Mouse (Mus musculus): ENCODE measurements at regions not wholly inside any gene's neighbourhood (a gene's known extent, or its start where the extent isn't known, plus 50 kb on each side); places are given as distances from the start of the nearest gene placed in this dataset.
A peak's percentile ranks its signal among the peaks of the same experiment; 100 is the strongest.
"Not testable (repeated sequence)": the region's sequence is repeated elsewhere in the genome, so short reads cannot be mapped to it uniquely, and the experiment has no call there.

DNA sequence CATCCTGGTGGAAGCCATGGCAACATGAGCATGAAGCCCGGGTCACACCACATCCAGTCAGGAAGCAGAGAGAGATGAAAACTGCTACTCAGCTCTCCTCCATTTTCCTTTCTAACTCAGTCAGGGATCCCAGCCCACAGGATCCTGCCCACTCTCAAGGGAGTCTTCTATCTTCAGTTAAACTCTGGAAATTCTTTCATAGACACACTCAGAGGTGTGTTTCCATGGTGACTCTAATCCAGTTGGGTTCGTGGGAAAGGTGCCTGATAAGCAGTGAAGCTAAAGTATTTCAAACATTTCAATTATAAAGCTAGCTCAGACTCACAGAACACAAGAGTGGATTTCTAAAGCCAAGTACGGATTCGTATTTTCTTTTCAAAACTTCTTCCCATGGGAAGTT is 120.0 kb upstream of the Stt3b start:
- ATAC-seq (ENCODE audit: low FRiP score) = no peak
- no peaks in the 10 kb centered on the region for H3K9me3 ChIP-seq
- H3K9ac ChIP-seq = no peak overlapping the region
- no peak overlapping the region for H3K4me2 ChIP-seq
- no peak overlapping the region for H3K27ac ChIP-seq
- no peak overlapping the region for H3K4me3 ChIP-seq
- no peaks in the 10 kb centered on the region for H3K36me3 ChIP-seq
- no peaks in the 10 kb centered on the region for H3K4me1 ChIP-seq (replicated peaks)
- 69% methylated on average over 4 of the region's 4 CpGs for WGBS
- H3K27me3 ChIP-seq = no peaks in the 10 kb centered on the region

- Histone ChIP-seq H3K4me1 (replicated peaks) (no peaks in the 10 kb centered on the region), H3K36me3 (no peaks in the 10 kb centered on the region)
- 30% methylated on average over 5 of the region's 5 CpGs for WGBS
These were observed 124.5 kb upstream of the Stt3b start for GRCm38 (mm10) chr9:115434696-115435095.

DNA sequence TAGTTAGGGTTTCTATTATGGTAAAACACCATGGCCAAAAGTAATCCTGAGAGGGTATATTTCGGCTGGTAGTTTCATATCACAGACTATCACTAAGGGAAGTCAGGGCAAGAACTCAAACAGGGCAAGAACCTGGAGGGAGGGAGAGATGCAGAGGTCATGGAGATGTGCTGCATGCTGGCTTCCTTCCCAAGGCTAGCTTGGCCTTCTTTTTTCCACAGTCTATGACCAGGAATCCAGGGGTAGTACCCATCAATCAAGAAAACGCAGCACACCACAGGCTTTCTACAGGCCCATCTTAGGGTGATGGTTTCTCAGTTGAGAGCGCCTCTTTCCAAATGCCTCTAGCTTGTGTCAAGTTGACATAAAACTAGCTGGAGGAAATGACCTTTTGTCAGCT is 126.1 kb upstream of the Stt3b start:
- WGBS = 87% methylated on average over 3 of the region's 3 CpGs
- H3K4me3 ChIP-seq = no peak overlapping the region
- H3K4me2 ChIP-seq = no peak overlapping the region
- H3K9ac ChIP-seq = no peak overlapping the region
- ATAC-seq (ENCODE audit: low FRiP score) = no peak
- no peak overlapping the region for H3K27ac ChIP-seq
- no peaks in the 10 kb centered on the region for H3K36me3 ChIP-seq
- peaks cover 12% of the 10 kb centered on the region; the same call in 1 of the 2 replicates for H3K9me3 ChIP-seq
- no peaks in the 10 kb centered on the region for H3K27me3 ChIP-seq
- no peaks in the 10 kb centered on the region for H3K4me1 ChIP-seq (replicated peaks)

More at GRCm38 (mm10) chr9:115434696-115435095, 124.5 kb upstream of the Stt3b start:
- H3K9ac ChIP-seq = no peak overlapping the region
- no peak overlapping the region for H3K4me3 ChIP-seq
- H3K27me3 ChIP-seq = no peaks in the 10 kb centered on the region
- H3K4me2 ChIP-seq = no peak overlapping the region
- no peak overlapping the region for H3K27ac ChIP-seq
- no peak for ATAC-seq (ENCODE audit: low FRiP score)
- H3K9me3 ChIP-seq = peaks cover 12% of the 10 kb centered on the region; the same call in 1 of the 2 replicates

DNA sequence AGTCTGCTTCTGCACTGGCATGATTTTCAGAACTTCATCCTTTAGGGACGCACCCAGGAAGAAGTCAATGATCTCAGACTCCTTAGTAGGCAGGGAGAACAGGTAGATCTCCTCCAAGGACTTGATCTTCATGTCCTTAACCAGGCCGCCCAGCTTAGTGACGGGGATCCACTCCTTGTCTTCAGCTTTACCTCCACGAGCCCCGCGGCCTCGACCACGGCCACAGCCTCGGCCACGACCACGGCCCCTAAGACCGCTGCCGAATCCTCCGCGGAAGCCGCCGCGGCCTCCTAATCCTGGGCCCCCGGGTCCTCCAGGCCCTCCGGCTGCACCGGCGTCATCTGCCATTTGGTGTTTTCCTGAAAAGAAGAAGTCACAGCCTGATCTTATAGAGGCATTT is 128.0 kb upstream of the Stt3b start:
- H3K4me3 ChIP-seq; H3K36me3 ChIP-seq; ATAC-seq (ENCODE audit: low FRiP score); H3K27ac ChIP-seq; H3K27me3 ChIP-seq; H3K4me1 ChIP-seq (replicated peaks); H3K4me2 ChIP-seq; H3K9ac ChIP-seq: not testable (repeated sequence)
- 96% methylated on average over 22 of the region's 22 CpGs for WGBS
- peaks cover 12% of the 10 kb centered on the region; the same call in 1 of the 2 replicates for H3K9me3 ChIP-seq

GRCm38 (mm10) chr9:115446681-115447080 is 136.5 kb upstream of the Stt3b start:
- H3K4me3 ChIP-seq = no peak overlapping the region
- H3K4me2 ChIP-seq = no peak overlapping the region
- no peaks in the 10 kb centered on the region for H3K9me3 ChIP-seq
- WGBS = 86% methylated on average over 11 of the region's 11 CpGs
- H3K27me3 ChIP-seq = no peaks in the 10 kb centered on the region
- no peak for ATAC-seq (ENCODE audit: low FRiP score)
- no peak overlapping the region for H3K9ac ChIP-seq
- H3K36me3 ChIP-seq = no peaks in the 10 kb centered on the region
- 0 out of 2 replicates have a peak, but pooled peaks cover 3% of the 10 kb centered on the region for H3K4me1 ChIP-seq (replicated peaks)
- no peak overlapping the region for H3K27ac ChIP-seq

DNA sequence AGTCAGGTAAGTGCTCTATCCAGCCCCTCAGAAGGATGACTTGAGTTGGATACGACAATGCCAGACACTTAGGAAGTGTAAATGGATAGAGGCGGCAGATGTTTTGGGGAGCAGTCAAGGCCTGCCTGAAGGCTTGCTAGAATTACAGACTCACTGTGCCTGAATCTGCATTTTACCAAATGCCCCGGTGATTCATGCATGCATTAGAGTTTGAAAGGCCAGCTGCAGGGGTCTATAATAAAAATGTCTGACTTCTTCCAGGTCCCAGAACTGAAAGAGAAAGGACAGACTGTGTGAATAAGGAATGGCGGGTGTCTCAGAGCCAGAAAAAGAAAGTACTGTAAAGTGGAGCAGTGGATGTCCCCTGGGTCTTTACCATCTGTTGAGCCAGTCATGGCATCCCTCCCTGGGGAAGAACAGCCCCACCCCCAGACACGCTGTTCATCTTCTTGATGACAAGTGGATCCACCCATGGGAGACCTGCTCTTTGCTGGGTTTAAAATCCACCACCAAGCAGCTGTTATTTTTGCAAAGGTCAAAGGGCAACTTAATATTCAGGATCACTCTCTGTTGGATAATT is 140.6 kb upstream of the Stt3b start:
- WGBS = 60% methylated on average over 5 of the region's 5 CpGs
- Histone ChIP-seq H3K4me2 (no peak overlapping the region), H3K9ac (no peak overlapping the region), H3K4me1 (replicated peaks) (0 out of 2 replicates have a peak, but pooled peaks cover 3% of the 10 kb centered on the region), H3K4me3 (no peak overlapping the region), H3K9me3 (no peaks in the 10 kb centered on the region), H3K36me3 (no peaks in the 10 kb centered on the region), H3K27ac (no peak overlapping the region), H3K27me3 (no peaks in the 10 kb centered on the region)
- no peak for ATAC-seq (ENCODE audit: low FRiP score)

- Histone ChIP-seq H3K27ac (no peak overlapping the region), H3K4me2 (no peak overlapping the region), H3K9me3 (no peaks in the 10 kb centered on the region), H3K27me3 (no peaks in the 10 kb centered on the region), H3K9ac (no peak overlapping the region), H3K4me1 (replicated peaks) (peaks cover 20% of the 10 kb centered on the region), H3K4me3 (no peak overlapping the region), H3K36me3 (no peaks in the 10 kb centered on the region)
- no peak for ATAC-seq (ENCODE audit: low FRiP score)
- WGBS = 60% methylated on average over 7 of the region's 7 CpGs
These were observed 144.6 kb upstream of the Stt3b start for GRCm38 (mm10) chr9:115454771-115455170.

DNA sequence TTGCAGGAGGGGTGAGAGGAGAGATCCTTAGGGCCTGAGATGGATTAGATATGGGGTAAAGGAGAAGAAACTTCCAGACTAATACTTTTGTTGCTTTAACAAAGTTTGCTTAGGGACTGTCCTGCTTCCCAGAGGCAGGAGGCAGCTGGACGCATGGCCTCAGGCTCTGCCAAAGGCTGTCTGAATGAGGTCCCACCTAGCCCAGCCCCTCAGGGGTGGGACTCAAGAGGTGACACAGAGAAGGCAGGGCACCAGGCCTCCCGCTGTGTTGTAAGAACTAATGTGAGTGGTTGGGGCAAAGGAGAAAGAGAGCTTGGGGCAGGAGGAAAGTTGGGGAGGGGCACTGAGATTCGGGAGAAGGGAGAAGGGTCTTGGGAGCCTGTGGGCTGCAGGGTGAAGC is 145.9 kb upstream of the Stt3b start:
- Histone ChIP-seq H3K4me3 (no peak overlapping the region), H3K4me1 (replicated peaks) (peaks cover 17% of the 10 kb centered on the region), H3K9ac (no peak overlapping the region), H3K27me3 (no peaks in the 10 kb centered on the region), H3K27ac (no peak overlapping the region), H3K9me3 (no peaks in the 10 kb centered on the region), H3K4me2 (no peak overlapping the region), H3K36me3 (no peaks in the 10 kb centered on the region)
- no peak for ATAC-seq (ENCODE audit: low FRiP score)
- 32% methylated on average over 3 of the region's 3 CpGs for whole genome bisulfite sequencing

DNA sequence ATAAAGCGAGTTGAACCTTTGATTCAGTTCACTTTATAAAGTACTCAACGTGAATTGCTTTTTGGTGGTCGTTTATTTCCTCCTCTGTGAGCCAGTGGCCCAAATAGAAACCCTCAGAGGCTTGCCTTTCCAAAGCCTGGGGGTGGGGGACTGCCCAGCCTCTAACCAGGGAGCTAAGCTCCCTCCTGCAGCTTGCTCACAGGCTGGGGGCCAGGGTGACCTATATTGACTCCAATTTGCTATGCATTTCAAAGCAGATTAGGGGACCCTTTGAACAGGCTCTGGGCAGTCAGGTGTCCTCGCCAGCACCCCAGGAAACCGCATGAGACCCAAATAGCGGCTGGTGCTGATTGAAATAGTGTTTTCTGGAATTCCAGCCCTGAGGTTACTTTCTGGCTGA is 146.4 kb upstream of the Stt3b start:
- Histone ChIP-seq H3K9me3 (no peaks in the 10 kb centered on the region), H3K4me1 (replicated peaks) (peaks cover 17% of the 10 kb centered on the region), H3K27ac (no peak overlapping the region), H3K4me2 (no peak overlapping the region), H3K36me3 (no peaks in the 10 kb centered on the region), H3K27me3 (no peaks in the 10 kb centered on the region), H3K4me3 (no peak overlapping the region), H3K9ac (no peak overlapping the region)
- WGBS = 24% methylated on average over 6 of the region's 6 CpGs
- no peak for ATAC-seq (ENCODE audit: low FRiP score)

DNA sequence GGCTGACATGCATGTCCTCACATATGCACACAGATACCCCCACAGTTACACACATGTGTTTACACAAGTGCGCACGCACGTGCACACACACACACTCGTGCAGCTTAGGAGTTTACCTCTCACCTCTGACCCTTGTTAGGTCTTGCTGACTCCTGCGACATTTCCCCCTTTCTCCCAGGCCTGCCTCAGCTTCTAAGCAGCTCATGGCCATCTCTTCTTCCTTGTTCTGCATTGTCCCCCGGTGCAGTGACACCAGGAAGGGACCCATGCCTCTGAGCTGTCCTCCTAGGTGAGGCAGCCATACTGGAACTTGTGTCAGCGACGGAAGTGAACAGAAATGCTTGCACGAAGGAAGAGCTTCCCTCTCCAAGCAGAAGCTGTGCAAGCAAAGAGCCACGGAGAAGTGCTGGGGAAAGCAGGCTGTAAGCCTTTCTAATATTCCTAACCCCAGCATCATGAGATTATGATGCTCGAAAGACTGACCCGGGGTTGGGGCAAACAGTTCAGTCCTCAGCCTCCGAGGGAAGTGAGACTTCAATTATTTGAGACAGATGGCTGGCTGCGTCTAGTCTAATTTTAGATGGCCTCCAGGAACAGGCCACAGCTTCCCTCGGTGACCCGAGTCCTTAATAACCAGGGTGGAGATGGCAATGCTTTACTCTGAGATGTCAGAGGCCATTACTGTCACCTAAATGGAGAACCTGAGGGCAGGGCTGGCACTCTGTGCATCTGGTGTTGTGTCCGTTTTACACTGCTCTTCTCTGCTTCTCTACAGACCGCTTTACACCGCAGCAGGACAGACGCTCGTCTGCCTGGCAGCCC is 147.9 kb upstream of the Stt3b start:
- Histone ChIP-seq H3K9ac (no peak overlapping the region), H3K27me3 (no peaks in the 10 kb centered on the region), H3K4me1 (replicated peaks) (peaks cover 17% of the 10 kb centered on the region), H3K27ac (peak overlapping the region; percentile 23; the same call in 1 of the 2 replicates), H3K9me3 (no peaks in the 10 kb centered on the region), H3K36me3 (no peaks in the 10 kb centered on the region), H3K4me2 (no peak overlapping the region), H3K4me3 (no peak overlapping the region)
- ATAC-seq (ENCODE audit: low FRiP score) = no peak
- 72% methylated on average over 21 of the region's 21 CpGs for WGBS

DNA sequence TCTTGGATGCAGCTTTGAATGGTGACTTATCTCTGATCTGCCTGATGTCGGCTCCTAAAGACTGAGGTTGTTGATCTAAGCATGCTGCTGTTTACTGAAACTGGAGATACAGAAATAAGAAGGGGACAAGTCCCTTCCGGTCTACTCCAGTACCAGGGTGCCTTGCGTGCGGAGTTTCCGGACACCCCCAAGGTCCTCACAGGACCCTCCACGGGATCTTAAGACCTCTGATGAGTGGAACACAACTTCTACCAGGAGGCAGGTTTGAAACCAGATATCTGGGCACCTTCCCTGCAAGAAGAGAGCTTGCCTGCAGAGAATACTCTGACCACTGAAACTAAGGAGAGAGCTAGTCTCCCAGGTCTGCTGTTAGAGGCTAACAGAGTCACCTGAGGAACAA is 148.9 kb upstream of the Stt3b start:
- not testable (repeated sequence) for H3K27ac ChIP-seq; H3K9ac ChIP-seq; H3K4me3 ChIP-seq; H3K27me3 ChIP-seq; ATAC-seq (ENCODE audit: low FRiP score); H3K9me3 ChIP-seq; H3K36me3 ChIP-seq; H3K4me2 ChIP-seq
- WGBS = 91% methylated on average over 6 of the region's 6 CpGs
- peaks cover 17% of the 10 kb centered on the region for H3K4me1 ChIP-seq (replicated peaks)

GRCm38 (mm10) chr9:115465326-115465725 is 155.1 kb upstream of the Stt3b start:
- H3K9ac ChIP-seq = no peak overlapping the region
- H3K9me3 ChIP-seq = no peaks in the 10 kb centered on the region
- H3K36me3 ChIP-seq = no peaks in the 10 kb centered on the region
- no peaks in the 10 kb centered on the region for H3K4me1 ChIP-seq (replicated peaks)
- H3K4me3 ChIP-seq = no peak overlapping the region
- no peak for ATAC-seq (ENCODE audit: low FRiP score)
- no peak overlapping the region for H3K27ac ChIP-seq
- no peak overlapping the region for H3K4me2 ChIP-seq
- WGBS = 89% methylated on average over 10 of the region's 10 CpGs
- no peaks in the 10 kb centered on the region for H3K27me3 ChIP-seq

- Histone ChIP-seq H3K4me3 (no peak overlapping the region), H3K4me2 (no peak overlapping the region), H3K27me3 (no peaks in the 10 kb centered on the region), H3K36me3 (no peaks in the 10 kb centered on the region), H3K9ac (no peak overlapping the region), H3K4me1 (replicated peaks) (no peaks in the 10 kb centered on the region), H3K9me3 (no peaks in the 10 kb centered on the region), H3K27ac (no peak overlapping the region)
- 98% methylated on average over 2 of the region's 2 CpGs for WGBS
- ATAC-seq (ENCODE audit: low FRiP score) = no peak
These were observed 158.4 kb upstream of the Stt3b start for GRCm38 (mm10) chr9:115468641-115469040.
